Mouse (Mus musculus): ENCODE results near the gene Hist2h2be. TPM values are rescaled to one million over a fixed set of nuclear protein-coding genes. Genes with fewer than 3 reads are reported as not detected.
"Not testable (repeated sequence)": the region's sequence is repeated elsewhere in the genome, so short reads cannot be mapped to it uniquely, and the experiment has no call there.

The Hist2h2be gene
- polyA plus RNA-seq (2015; fragmentation: Nextera tagmentation; extraction: Ambion mirVana): 7.8 and 9.4 TPM in 2 replicates

GRCm38 (mm10) chr3:96220765-96221639 lies at the start of gene Hist2h2be, which contains the start of gene Hist2h2ac:
Gene Hist2h2be (plus strand): TSS chr3:96221119.
Gene Hist2h2ac (minus strand): TSS chr3:96220880.
- Histone ChIP-seq H3K4me3 (ENCODE audit: low read length) (peak within 1 kb of the TSS; percentile 77), H3K9me3 (replicated peaks; ENCODE audit: control insufficient read depth, low read length) (no peaks in the 10 kb centered on the region), H3K27ac (ENCODE audit: low read length) (peak within 1 kb of the TSS; percentile 100), H3K36me3 (ENCODE audit: control insufficient read depth, insufficient read depth) (no peaks in the 10 kb centered on the region), H3K4me2 (ENCODE audit: low read depth, low read length) (peak within 1 kb of the TSS; percentile 91), H3K9ac (ENCODE audit: low read length) (peak within 1 kb of the TSS; percentile 94), H3K27me3 (ENCODE audit: control insufficient read depth, insufficient read depth, low read length) (no peaks in the 10 kb centered on the region), H3K4me1 (ENCODE audit: control insufficient read depth, insufficient read depth, low read length) (peaks cover 28% of the 10 kb centered on the region)
- under 1% methylated on average over 43 of the region's 43 CpGs for WGBS
- peak; percentile 92 for ATAC-seq (replicated peaks; ENCODE audit: extremely low read depth, insufficient read depth, low FRiP score)

GRCm38 (mm10) chr3:96171583-96172196 lies 49.2 kb upstream of the Hist2h2be start:
- H3K9ac ChIP-seq (ENCODE audit: low read length): peak overlapping the region; percentile 84
- 15% methylated on average over 18 of the region's 18 CpGs for WGBS
- peak overlapping the region; percentile 77 for H3K4me3 ChIP-seq (ENCODE audit: low read length)
- no peaks in the 10 kb centered on the region for H3K9me3 ChIP-seq (replicated peaks; ENCODE audit: control insufficient read depth, low read length)
- peaks cover 20% of the 10 kb centered on the region for H3K4me1 ChIP-seq (ENCODE audit: control insufficient read depth, insufficient read depth, low read length)
- ATAC-seq (replicated peaks; ENCODE audit: extremely low read depth, insufficient read depth, low FRiP score): no peak
- peak overlapping the region; percentile 97 for H3K27ac ChIP-seq (ENCODE audit: low read length)
- peak overlapping the region; percentile 74 for H3K4me2 ChIP-seq (ENCODE audit: low read depth, low read length)
- H3K36me3 ChIP-seq (ENCODE audit: control insufficient read depth, insufficient read depth): peaks cover 24% of the 10 kb centered on the region
- H3K27me3 ChIP-seq (ENCODE audit: control insufficient read depth, insufficient read depth, low read length): no peaks in the 10 kb centered on the region

DNA sequence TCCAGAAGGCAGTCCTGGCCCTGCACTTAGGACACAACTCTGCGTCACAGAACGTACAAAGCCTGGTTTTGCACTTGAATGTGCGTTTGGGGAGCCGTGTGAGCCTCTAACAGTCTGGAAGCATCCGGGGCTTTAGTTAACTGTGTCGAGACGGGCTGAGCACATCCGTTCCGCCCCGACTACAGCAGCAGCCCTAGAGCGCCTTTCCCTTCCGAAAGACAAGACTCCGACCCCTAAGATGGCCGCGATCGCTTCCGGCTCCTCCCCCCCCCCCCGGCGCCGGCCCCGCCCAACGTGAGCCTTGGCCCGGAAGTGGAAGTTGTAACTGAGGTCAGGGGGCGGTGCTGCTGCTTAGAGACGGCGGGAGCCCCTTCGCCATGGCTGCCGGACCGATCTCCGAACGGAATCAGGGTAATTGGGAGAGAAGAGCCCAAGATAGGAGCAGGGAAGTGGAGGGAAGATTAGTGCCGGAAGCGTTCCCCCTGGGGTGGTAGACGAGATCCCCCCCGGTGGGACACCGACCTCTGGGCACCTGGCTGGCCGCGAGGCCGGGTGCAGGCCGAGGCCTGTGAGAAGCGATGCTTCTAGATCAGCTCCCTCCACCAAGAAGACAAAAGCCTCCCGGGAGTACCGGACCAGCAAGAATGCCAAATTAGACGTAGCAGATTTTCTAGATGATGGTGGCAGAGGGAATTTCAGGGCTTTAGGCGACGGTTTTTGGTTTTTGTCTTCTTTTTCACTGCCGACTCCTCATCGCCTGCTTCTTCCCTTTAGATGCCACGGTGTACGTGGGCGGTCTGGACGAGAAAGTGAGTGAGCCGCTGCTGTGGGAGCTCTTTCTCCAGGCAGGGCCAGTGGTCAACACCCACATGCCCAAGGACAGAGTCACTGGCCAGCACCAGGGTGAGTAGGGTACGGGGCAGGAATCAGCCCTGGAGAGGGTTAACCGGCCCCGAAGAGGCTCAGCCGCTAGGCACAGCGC lies 48.4 kb upstream of the Hist2h2be start, which contains the start of gene Sf3b4:
TSS of gene Sf3b4 (plus strand) at position 136 of the 982 bp plus-strand sequence.
- ATAC-seq (replicated peaks; ENCODE audit: extremely low read depth, insufficient read depth, low FRiP score): peak; percentile 87
- peaks cover 26% of the 10 kb centered on the region for H3K36me3 ChIP-seq (ENCODE audit: control insufficient read depth, insufficient read depth)
- WGBS: under 1% methylated on average over 58 of the region's 58 CpGs

GRCm38 (mm10) chr3:96173185-96173584 lies 47.7 kb upstream of the Hist2h2be start:
- Histone ChIP-seq H3K27ac (ENCODE audit: low read length) (no peak overlapping the region), H3K9ac (ENCODE audit: low read length) (peak overlapping the region; percentile 84), H3K9me3 (replicated peaks; ENCODE audit: control insufficient read depth, low read length) (no peaks in the 10 kb centered on the region), H3K4me2 (ENCODE audit: low read depth, low read length) (peak overlapping the region; percentile 89), H3K4me1 (ENCODE audit: control insufficient read depth, insufficient read depth, low read length) (peaks cover 20% of the 10 kb centered on the region), H3K27me3 (ENCODE audit: control insufficient read depth, insufficient read depth, low read length) (no peaks in the 10 kb centered on the region), H3K36me3 (ENCODE audit: control insufficient read depth, insufficient read depth) (peaks cover 32% of the 10 kb centered on the region), H3K4me3 (ENCODE audit: low read length) (peak overlapping the region; percentile 77)
- WGBS: 39% methylated on average over 7 of the region's 7 CpGs
- no peak for ATAC-seq (replicated peaks; ENCODE audit: extremely low read depth, insufficient read depth, low FRiP score)

More for the DNA sequence above, 48.4 kb upstream of the Hist2h2be start, which contains the start of gene Sf3b4:
- peak within 1 kb of the TSS; percentile 77 for H3K4me3 ChIP-seq (ENCODE audit: low read length)
- peaks cover 20% of the 10 kb centered on the region for H3K4me1 ChIP-seq (ENCODE audit: control insufficient read depth, insufficient read depth, low read length)
- no peaks in the 10 kb centered on the region for H3K9me3 ChIP-seq (replicated peaks; ENCODE audit: control insufficient read depth, low read length)
- peak within 1 kb of the TSS; percentile 89 for H3K4me2 ChIP-seq (ENCODE audit: low read depth, low read length)
- H3K27me3 ChIP-seq (ENCODE audit: control insufficient read depth, insufficient read depth, low read length): no peaks in the 10 kb centered on the region
- peak within 1 kb of the TSS; percentile 97 for H3K27ac ChIP-seq (ENCODE audit: low read length)
- H3K9ac ChIP-seq (ENCODE audit: low read length): peak within 1 kb of the TSS; percentile 84

DNA sequence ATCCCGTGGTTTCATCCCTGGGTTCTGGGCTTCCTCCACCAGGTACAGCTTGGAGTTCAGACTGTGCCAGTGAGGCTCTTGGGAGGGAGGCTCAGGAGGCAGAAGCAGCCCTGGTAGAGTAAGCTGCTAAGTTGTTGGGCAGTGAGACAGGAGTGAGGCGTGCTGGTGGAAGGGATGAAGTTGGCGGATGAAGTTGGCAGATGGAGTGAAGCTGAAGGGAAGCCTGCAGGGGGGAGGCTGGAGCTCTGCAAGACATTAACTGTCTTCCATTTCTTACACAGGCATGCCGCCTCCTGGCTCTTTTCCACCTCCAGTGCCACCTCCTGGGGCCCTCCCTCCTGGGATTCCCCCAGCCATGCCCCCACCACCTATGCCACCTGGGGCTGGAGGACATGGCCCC lies 46.9 kb upstream of the Hist2h2be start:
- H3K4me2 ChIP-seq (ENCODE audit: low read depth, low read length); H3K4me3 ChIP-seq (ENCODE audit: low read length); H3K27ac ChIP-seq (ENCODE audit: low read length); H3K27me3 ChIP-seq (ENCODE audit: control insufficient read depth, insufficient read depth, low read length); H3K9me3 ChIP-seq (replicated peaks; ENCODE audit: control insufficient read depth, low read length); H3K9ac ChIP-seq (ENCODE audit: low read length); ATAC-seq (replicated peaks; ENCODE audit: extremely low read depth, insufficient read depth, low FRiP score): not testable (repeated sequence)
- H3K4me1 ChIP-seq (ENCODE audit: control insufficient read depth, insufficient read depth, low read length): peaks cover 20% of the 10 kb centered on the region
- peaks cover 38% of the 10 kb centered on the region for H3K36me3 ChIP-seq (ENCODE audit: control insufficient read depth, insufficient read depth)
- 75% methylated on average over 4 of the region's 4 CpGs for WGBS

- ATAC-seq (replicated peaks; ENCODE audit: extremely low read depth, insufficient read depth, low FRiP score): no peak
- no peak overlapping the region for H3K4me3 ChIP-seq (ENCODE audit: low read length)
- no peak overlapping the region for H3K27ac ChIP-seq (ENCODE audit: low read length)
- peaks cover 39% of the 10 kb centered on the region for H3K36me3 ChIP-seq (ENCODE audit: control insufficient read depth, insufficient read depth)
- H3K4me2 ChIP-seq (ENCODE audit: low read depth, low read length): no peak overlapping the region
- H3K9me3 ChIP-seq (replicated peaks; ENCODE audit: control insufficient read depth, low read length): no peaks in the 10 kb centered on the region
- no peaks in the 10 kb centered on the region for H3K27me3 ChIP-seq (ENCODE audit: control insufficient read depth, insufficient read depth, low read length)
- H3K9ac ChIP-seq (ENCODE audit: low read length): no peak overlapping the region
- 90% methylated on average over 6 of the region's 6 CpGs for WGBS
- peaks cover 21% of the 10 kb centered on the region for H3K4me1 ChIP-seq (ENCODE audit: control insufficient read depth, insufficient read depth, low read length)
These were observed 45.7 kb upstream of the Hist2h2be start for GRCm38 (mm10) chr3:96175251-96175650.

DNA sequence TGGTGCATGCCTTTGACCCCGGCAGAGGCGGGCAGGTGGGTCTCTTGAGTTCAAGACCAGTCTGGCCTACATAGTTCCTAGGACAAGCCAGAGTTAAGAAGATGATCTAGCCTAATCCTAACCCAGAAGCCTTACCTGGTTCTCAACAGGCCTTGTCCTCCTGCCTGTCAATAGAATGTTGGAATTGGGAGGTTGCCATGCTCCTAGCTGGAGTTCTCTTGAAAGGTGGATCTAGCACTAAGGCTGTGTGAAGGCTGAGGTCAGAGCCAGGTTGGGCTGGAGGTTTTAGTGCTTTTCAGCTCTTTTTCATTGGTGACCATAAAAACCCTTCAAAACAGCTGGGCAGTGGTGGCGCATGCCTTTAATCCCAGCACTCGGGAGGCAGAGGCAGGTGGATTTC lies 42.5 kb upstream of the Hist2h2be start:
- Histone ChIP-seq H3K27me3 (ENCODE audit: control insufficient read depth, insufficient read depth, low read length) (no peaks in the 10 kb centered on the region), H3K9ac (ENCODE audit: low read length) (no peak overlapping the region)

GRCm38 (mm10) chr3:96178902-96179301 lies 42.0 kb upstream of the Hist2h2be start:
- Histone ChIP-seq H3K27me3 (ENCODE audit: control insufficient read depth, insufficient read depth, low read length) (no peaks in the 10 kb centered on the region), H3K4me3 (ENCODE audit: low read length) (no peak overlapping the region), H3K9me3 (replicated peaks; ENCODE audit: control insufficient read depth, low read length) (no peaks in the 10 kb centered on the region), H3K4me1 (ENCODE audit: control insufficient read depth, insufficient read depth, low read length) (peaks cover 17% of the 10 kb centered on the region), H3K9ac (ENCODE audit: low read length) (no peak overlapping the region), H3K36me3 (ENCODE audit: control insufficient read depth, insufficient read depth) (peaks cover 38% of the 10 kb centered on the region), H3K27ac (ENCODE audit: low read length) (no peak overlapping the region), H3K4me2 (ENCODE audit: low read depth, low read length) (no peak overlapping the region)
- ATAC-seq (replicated peaks; ENCODE audit: extremely low read depth, insufficient read depth, low FRiP score): no peak
- 82% methylated on average over 2 of the region's 2 CpGs for WGBS

More for the DNA sequence above, 42.5 kb upstream of the Hist2h2be start:
- ATAC-seq (replicated peaks; ENCODE audit: extremely low read depth, insufficient read depth, low FRiP score): no peak
- H3K4me3 ChIP-seq (ENCODE audit: low read length): no peak overlapping the region
- no peaks in the 10 kb centered on the region for H3K9me3 ChIP-seq (replicated peaks; ENCODE audit: control insufficient read depth, low read length)
- H3K36me3 ChIP-seq (ENCODE audit: control insufficient read depth, insufficient read depth): peaks cover 39% of the 10 kb centered on the region
- H3K4me1 ChIP-seq (ENCODE audit: control insufficient read depth, insufficient read depth, low read length): peaks cover 17% of the 10 kb centered on the region
- H3K4me2 ChIP-seq (ENCODE audit: low read depth, low read length): no peak overlapping the region
- WGBS: 92% methylated on average over 4 of the region's 4 CpGs
- no peak overlapping the region for H3K27ac ChIP-seq (ENCODE audit: low read length)
